Mouse (Mus musculus) liver, adult 2 months (tissue): ENCODE results near the gene Tent5c. TPM values are rescaled to one million over a fixed set of nuclear protein-coding genes. Genes with fewer than 3 reads are reported as not detected.
A peak's percentile ranks its signal among the peaks of the same experiment; 100 is the strongest.

Source experiments
- DNase-seq: peaks from one replicate; pipeline ENCODE4 v3.0.0-alpha.2; 2011; ENCODE audit warnings: low read depth, low spot score; ENCODE audit errors: extremely low read depth
- H3K27ac ChIP-seq: fragments of 200-500 bp; replicated peaks from 2 replicates; pipeline ENCODE4 v1.5.1; 2012; ENCODE audit warnings: low read depth, mild to moderate bottlenecking, control low read depth, inconsistent platforms, low read length; ENCODE audit not compliant: insufficient read depth
- H3K27me3 ChIP-seq: fragments of 200-500 bp; 2 replicates; pipeline ENCODE4 v1.6.1; 2012; ENCODE audit warnings: mild to moderate bottlenecking, moderate library complexity, low read length, inconsistent platforms; ENCODE audit not compliant: control insufficient read depth, insufficient read depth
- H3K36me3 ChIP-seq: fragments of 200-500 bp; 2 replicates; pipeline ENCODE4 v1.6.1; 2012; ENCODE audit warnings: low read length, inconsistent platforms; ENCODE audit not compliant: control insufficient read depth, insufficient read depth
- H3K4me1 ChIP-seq: fragments of 200-500 bp; 2 replicates; pipeline ENCODE4 v1.6.1; 2011; ENCODE audit warnings: low read length; ENCODE audit not compliant: control insufficient read depth, insufficient read depth
- H3K4me3 ChIP-seq: fragments of 200-500 bp; 2 replicates; pipeline ENCODE4 v1.5.1; 2011; ENCODE audit warnings: low read depth, mild to moderate bottlenecking, control low read depth, low read length, moderate library complexity; ENCODE audit not compliant: insufficient read depth
- H3K79me2 ChIP-seq: fragments of 200-500 bp; 2 replicates; pipeline ENCODE4 v1.6.1; 2012; ENCODE audit warnings: inconsistent platforms, mild to moderate bottlenecking, low read length, moderate library complexity; ENCODE audit not compliant: control insufficient read depth, insufficient read depth
- H3K9ac ChIP-seq: fragments of 200-500 bp; 2 replicates; pipeline ENCODE4 v1.6.1; 2012; ENCODE audit warnings: low read depth, mild to moderate bottlenecking, control low read depth, inconsistent platforms, low read length
- CTCF ChIP-seq: fragments of 200-500 bp; IDR thresholded peaks from 2 replicates; pipeline ENCODE4 v1.5.1; 2011; ENCODE audit warnings: low read depth, low read length, control low read depth
- POLR2A ChIP-seq: fragments of 200-500 bp; IDR thresholded peaks from 2 replicates; pipeline ENCODE4 v1.6.1; 2011; ENCODE audit warnings: low read length, control low read depth; ENCODE audit not compliant: insufficient read depth; ENCODE audit errors: extremely low read depth
- WGBS: fragments of 180-500 bp; shearing (Covaris S2); methylation state at CpG from one replicate; pipeline ENCODE4 v1.1.7; 2018; 5-methylcytosine and 5-hydroxymethylcytosine counted together
- polyA plus RNA-seq: library from polyadenylated mRNA; depleted of rRNA; stranded (reverse); fragments of >200 nt; gene quantifications from 2 replicates; pipeline ENCODE4 v1.2.3, GENCODE M21; 2012; rRNA removed
- total RNA-seq: library from RNA; depleted of rRNA; stranded (reverse); fragments of >200 nt; gene quantifications from 2 replicates; pipeline ENCODE4 v1.2.3, GENCODE M21; 2014; rRNA removed

Tent5c gene
- total and polyA plus RNA-seq, 2 experiments, result 3.1 to 6.7 TPM

DNA sequence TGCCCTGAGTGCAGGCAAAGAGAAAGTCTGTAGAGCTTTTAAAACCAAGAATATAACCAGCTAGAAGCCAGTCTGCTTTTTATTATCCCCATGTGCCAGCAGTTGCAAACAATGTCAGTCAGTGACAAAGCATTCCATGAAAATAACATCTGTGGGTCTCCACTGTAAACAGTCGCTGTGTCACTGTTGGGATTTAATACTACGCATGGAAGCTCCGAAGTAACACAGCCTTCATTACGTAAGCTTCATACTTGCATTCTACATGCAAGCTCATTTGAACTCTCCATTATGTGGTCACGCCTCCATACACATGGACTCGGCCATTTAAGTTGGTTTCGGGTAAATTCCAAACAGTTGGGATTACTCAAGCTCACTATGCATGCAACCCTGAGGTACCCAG lies 77.2 kb downstream of the Tent5c start:
- H3K36me3 ChIP-seq, result no peaks in the 10 kb centered on the region
- H3K79me2 ChIP-seq, result no peaks in the 10 kb centered on the region
- no peaks in the 10 kb centered on the region for H3K4me1 ChIP-seq
- no peak for TF ChIP-seq POLR2A
- TF ChIP-seq CTCF, result no peak
- 90% methylated on average over 7 of the region's 7 CpGs for WGBS
- H3K27me3 ChIP-seq, result 0 out of 2 replicates have a peak, but pooled peaks cover 3% of the 10 kb centered on the region
- no peak overlapping the region for H3K4me3 ChIP-seq
- H3K9ac ChIP-seq, result no peak overlapping the region
- H3K27ac ChIP-seq, result no peak overlapping the region
- DNase-seq, result no peak

DNA sequence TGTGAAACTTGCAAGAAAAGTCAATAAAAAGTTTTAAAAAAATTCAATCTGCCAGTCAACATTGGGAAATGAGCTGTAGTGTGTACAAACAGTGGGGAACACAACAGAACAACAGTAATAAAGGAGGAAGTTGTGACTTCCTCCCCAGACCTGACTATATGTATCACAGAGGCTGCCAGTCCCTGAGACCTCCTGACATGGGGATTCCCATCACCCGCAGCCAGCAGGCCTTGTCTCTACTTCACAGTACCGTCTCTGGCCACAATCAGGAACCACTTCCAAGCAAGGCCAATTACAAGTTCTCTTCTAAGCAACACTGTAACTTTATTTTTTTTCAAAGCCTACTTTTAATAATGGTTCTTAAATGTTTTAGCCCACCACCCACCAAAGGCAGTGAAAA lies 79.8 kb downstream of the Tent5c start:
- Histone ChIP-seq H3K36me3 (no peaks in the 10 kb centered on the region), H3K4me1 (no peaks in the 10 kb centered on the region), H3K4me3 (no peak overlapping the region), H3K27ac (no peak overlapping the region), H3K9ac (no peak overlapping the region), H3K79me2 (no peaks in the 10 kb centered on the region), H3K27me3 (0 out of 2 replicates have a peak, but pooled peaks cover 3% of the 10 kb centered on the region)
- TF ChIP-seq POLR2A (no peak), CTCF (no peak)
- WGBS, result 81% methylated on average over 2 of the region's 2 CpGs
- peak; percentile 13 for DNase-seq

DNA sequence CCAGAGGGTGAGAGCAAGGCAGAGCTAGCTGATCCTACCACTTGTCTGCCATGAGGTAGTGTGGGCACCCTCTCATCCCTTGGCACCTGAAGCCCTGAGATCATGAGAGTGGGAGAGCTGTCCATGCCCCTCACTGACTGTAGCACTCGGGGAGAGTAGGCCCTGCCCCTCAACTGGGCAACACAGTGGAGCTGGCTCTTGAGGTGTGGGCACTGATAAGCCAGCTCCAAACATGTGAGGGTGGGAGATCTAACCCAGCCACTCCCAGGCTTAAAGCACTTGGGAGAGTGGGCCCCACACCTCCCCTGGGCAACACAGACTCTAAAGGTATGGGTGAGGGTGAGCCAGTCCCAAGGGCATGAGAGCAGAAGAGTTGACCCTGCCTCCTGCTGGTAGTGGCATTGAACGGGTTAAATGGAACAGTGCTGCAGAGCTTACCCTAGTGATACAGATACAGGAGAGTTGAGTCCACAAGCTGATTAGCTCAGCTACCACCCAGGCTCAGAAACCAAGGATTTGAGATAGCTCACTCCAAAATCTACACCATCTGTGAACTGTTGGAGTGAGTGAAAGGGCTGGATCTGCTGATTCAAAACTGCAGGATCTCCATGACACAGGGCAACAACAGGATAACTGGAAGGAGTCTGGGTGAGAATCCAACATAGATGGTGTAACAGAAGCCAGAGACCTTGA lies 80.6 kb downstream of the Tent5c start:
- H3K4me3 ChIP-seq, result no peak overlapping the region
- H3K9ac ChIP-seq, result no peak overlapping the region
- no peaks in the 10 kb centered on the region for H3K79me2 ChIP-seq
- 0 out of 2 replicates have a peak, but pooled peaks cover 3% of the 10 kb centered on the region for H3K27me3 ChIP-seq
- WGBS, result 75% methylated on average over 2 of the region's 2 CpGs
- TF ChIP-seq CTCF (no peak), POLR2A (no peak)
- no peak overlapping the region for H3K27ac ChIP-seq
- no peaks in the 10 kb centered on the region for H3K36me3 ChIP-seq
- no peak for DNase-seq
- H3K4me1 ChIP-seq, result no peaks in the 10 kb centered on the region

DNA sequence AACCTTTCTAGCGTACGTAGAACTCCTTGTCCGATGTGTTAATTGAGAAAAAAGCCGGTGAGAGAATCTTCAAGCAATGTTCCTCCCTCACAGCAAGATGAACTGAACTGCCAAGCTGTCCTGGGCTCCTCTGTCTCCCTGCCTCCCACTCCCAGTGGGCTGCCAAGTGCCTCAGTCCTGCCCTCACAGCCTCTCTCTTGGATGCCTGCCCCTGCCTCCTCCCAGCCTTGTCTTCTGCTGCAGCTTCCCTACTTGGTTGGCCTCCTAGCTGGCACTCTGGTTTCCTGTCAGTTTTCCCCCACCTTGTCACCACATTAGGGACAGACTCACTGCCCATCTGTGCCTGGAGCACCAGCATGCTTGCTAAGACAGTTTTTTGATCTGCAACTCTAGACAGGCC lies 86.5 kb downstream of the Tent5c start:
- no peak for DNase-seq
- H3K9ac ChIP-seq, result no peak overlapping the region
- no peak overlapping the region for H3K27ac ChIP-seq
- H3K79me2 ChIP-seq, result no peaks in the 10 kb centered on the region
- no peak overlapping the region for H3K4me3 ChIP-seq
- H3K36me3 ChIP-seq, result no peaks in the 10 kb centered on the region
- no peaks in the 10 kb centered on the region for H3K4me1 ChIP-seq
- TF ChIP-seq CTCF, result no peak
- no peak for TF ChIP-seq POLR2A
- H3K27me3 ChIP-seq, result no peaks in the 10 kb centered on the region
- 92% methylated on average over 4 of the region's 4 CpGs for WGBS

Other genes with a start within 250 kb of the Tent5c start
- gene Man1a2, start 196.2 kb upstream of the Tent5c start, total RNA-seq, result 17.7 and 18.5 TPM in 2 replicates
- 3.9 and 4.0 TPM in 2 replicates for gene Man1a2, start 196.2 kb upstream of the Tent5c start, polyA plus RNA-seq